Mouse (Mus musculus) hindbrain, embryonic 11.5 days (tissue): ENCODE results near the gene Suds3. TPM values are rescaled to one million over a fixed set of nuclear protein-coding genes. Genes with fewer than 3 reads are reported as not detected.

Source experiments
- ATAC-seq: fragments of 200-750 bp; cut with Nextera tagmentation; 2 replicates; pipeline ENCODE4 v1.8.0; 2017; ENCODE audit warnings: mild to moderate bottlenecking, moderate TSS enrichment, moderate library complexity; ENCODE audit not compliant: low FRiP score
- DNase-seq: peaks from one replicate; pipeline ENCODE4 v3.0.0-alpha.2; 2015; ENCODE audit warnings: low spot score
- H3K27ac ChIP-seq: fragments of 300-500 bp; sonication (generic); 2 replicates; pipeline ENCODE4 v1.5.1; 2014; ENCODE audit warnings: mild to moderate bottlenecking, low read depth, low read length
- H3K27me3 ChIP-seq: fragments of 300-500 bp; sonication (generic); 2 replicates; pipeline ENCODE4 v1.6.1; 2014; ENCODE audit warnings: mild to moderate bottlenecking, low read length, moderate library complexity, mixed read lengths; ENCODE audit not compliant: control insufficient read depth, insufficient read depth
- H3K36me3 ChIP-seq: fragments of 300-500 bp; sonication (generic); 2 replicates; pipeline ENCODE4 v1.6.1; 2014; ENCODE audit warnings: mild to moderate bottlenecking, low read length, moderate library complexity, mixed read lengths; ENCODE audit not compliant: control insufficient read depth, insufficient read depth
- H3K4me1 ChIP-seq: fragments of 300-500 bp; sonication (generic); replicated peaks from 2 replicates; pipeline ENCODE4 v1.6.1; 2014; ENCODE audit warnings: low read length, mixed read lengths; ENCODE audit not compliant: control insufficient read depth, insufficient read depth
- H3K4me2 ChIP-seq: fragments of 300-500 bp; sonication (generic); replicated peaks from 2 replicates; pipeline ENCODE4 v1.6.1; 2014; ENCODE audit warnings: mild to moderate bottlenecking, low read depth, low read length
- H3K4me3 ChIP-seq: fragments of 300-500 bp; sonication (generic); 2 replicates; pipeline ENCODE4 v1.5.1; 2014; ENCODE audit warnings: low read depth, low read length
- H3K9ac ChIP-seq: fragments of 300-500 bp; sonication (generic); 2 replicates; pipeline ENCODE4 v1.6.1; 2014; ENCODE audit warnings: low read depth, low read length
- H3K9me3 ChIP-seq: fragments of 300-500 bp; sonication (generic); 2 replicates; pipeline ENCODE4 v1.6.1; 2016; ENCODE audit warnings: low read length; ENCODE audit not compliant: control insufficient read depth
- WGBS: fragments of 180-500 bp; shearing (Covaris S2); extraction: QIAGEN DNeasy Blood & Tissue Kit; methylation state at CpG from one replicate; pipeline ENCODE4 v1.1.7; 2014; 5-methylcytosine and 5-hydroxymethylcytosine counted together
- polyA plus RNA-seq: library from polyadenylated mRNA; unstranded; fragments of >200 nt; fragmentation: Nextera tagmentation; extraction: Ambion mirVana; gene quantifications from 2 replicates; pipeline ENCODE4 v1.2.1, GENCODE M21; 2014

The Suds3 gene
- polyA plus RNA-seq, 1 experiment from 2014 or later, result 48.0 TPM

GRCm38 (mm10) chr5:117152944-117153343 lies 37.0 kb upstream of the Suds3 start:
- Histone ChIP-seq H3K36me3 (no peaks in the 10 kb centered on the region), H3K4me1 (no peaks in the 10 kb centered on the region), H3K27me3 (no peaks in the 10 kb centered on the region), H3K4me2 (no peak overlapping the region), H3K9me3 (no peaks in the 10 kb centered on the region), H3K9ac (no peak overlapping the region), H3K4me3 (no peak overlapping the region), H3K27ac (no peak overlapping the region)
- ATAC-seq, result no peak
- DNase-seq, result no peak

- H3K9ac ChIP-seq, result no peak overlapping the region
- ATAC-seq (no peak), DNase-seq (no peak)
- H3K4me2 ChIP-seq, result no peak overlapping the region
- no peak overlapping the region for H3K27ac ChIP-seq
- no peaks in the 10 kb centered on the region for H3K27me3 ChIP-seq
- no peaks in the 10 kb centered on the region for H3K36me3 ChIP-seq
- no peak overlapping the region for H3K4me3 ChIP-seq
- H3K9me3 ChIP-seq, result no peaks in the 10 kb centered on the region; the same call in 1 of the 2 replicates
- no peaks in the 10 kb centered on the region for H3K4me1 ChIP-seq
- WGBS, result 92% methylated on average over 5 of the region's 5 CpGs
Measured at GRCm38 (mm10) chr5:117150068-117150467, 34.2 kb upstream of the Suds3 start.

GRCm38 (mm10) chr5:117149054-117149942 lies 33.4 kb upstream of the Suds3 start:
- Histone ChIP-seq H3K4me1 (no peaks in the 10 kb centered on the region), H3K27ac (no peak overlapping the region), H3K4me3 (no peak overlapping the region), H3K36me3 (no peaks in the 10 kb centered on the region), H3K9me3 (no peaks in the 10 kb centered on the region; the same call in 1 of the 2 replicates), H3K27me3 (no peaks in the 10 kb centered on the region), H3K9ac (no peak overlapping the region), H3K4me2 (no peak overlapping the region)
- ATAC-seq (no peak), DNase-seq (no peak)
- 87% methylated on average over 16 of the region's 16 CpGs for WGBS

GRCm38 (mm10) chr5:117147187-117148095 lies 31.5 kb upstream of the Suds3 start:
- no peak for ATAC-seq
- no peak for DNase-seq

GRCm38 (mm10) chr5:117146165-117146564 lies 30.3 kb upstream of the Suds3 start:
- no peaks in the 10 kb centered on the region; the same call in 1 of the 2 replicates for H3K9me3 ChIP-seq
- H3K9ac ChIP-seq, result no peak overlapping the region
- ATAC-seq (no peak), DNase-seq (no peak)
- no peak overlapping the region for H3K4me2 ChIP-seq
- no peak overlapping the region for H3K27ac ChIP-seq
- H3K4me1 ChIP-seq, result no peaks in the 10 kb centered on the region
- H3K36me3 ChIP-seq, result no peaks in the 10 kb centered on the region
- no peaks in the 10 kb centered on the region for H3K27me3 ChIP-seq
- H3K4me3 ChIP-seq, result no peak overlapping the region

More at GRCm38 (mm10) chr5:117147187-117148095, 31.5 kb upstream of the Suds3 start:
- Histone ChIP-seq H3K4me2 (no peak overlapping the region), H3K4me3 (no peak overlapping the region), H3K27ac (no peak overlapping the region), H3K36me3 (no peaks in the 10 kb centered on the region), H3K9me3 (no peaks in the 10 kb centered on the region; the same call in 1 of the 2 replicates), H3K4me1 (no peaks in the 10 kb centered on the region), H3K9ac (no peak overlapping the region), H3K27me3 (no peaks in the 10 kb centered on the region)
- 91% methylated on average over 16 of the region's 16 CpGs for WGBS

GRCm38 (mm10) chr5:117143721-117144135 lies 27.8 kb upstream of the Suds3 start:
- no peaks in the 10 kb centered on the region for H3K27me3 ChIP-seq
- no peaks in the 10 kb centered on the region for H3K4me1 ChIP-seq
- H3K27ac ChIP-seq, result no peak overlapping the region
- H3K9me3 ChIP-seq, result no peaks in the 10 kb centered on the region; the same call in 1 of the 2 replicates
- 62% methylated on average over 9 of the region's 9 CpGs for WGBS
- H3K4me2 ChIP-seq, result no peak overlapping the region
- H3K9ac ChIP-seq, result no peak overlapping the region
- no peak overlapping the region for H3K4me3 ChIP-seq
- peak; percentile 50 for DNase-seq
- H3K36me3 ChIP-seq, result no peaks in the 10 kb centered on the region
- ATAC-seq, result no peak

- Histone ChIP-seq H3K27ac (no peak overlapping the region), H3K27me3 (no peaks in the 10 kb centered on the region), H3K9me3 (no peaks in the 10 kb centered on the region)
Measured at GRCm38 (mm10) chr5:117140374-117140773, 24.5 kb upstream of the Suds3 start.

GRCm38 (mm10) chr5:117139822-117140221 lies 23.9 kb upstream of the Suds3 start:
- H3K9me3 ChIP-seq, result no peaks in the 10 kb centered on the region
- 81% methylated on average over 8 of the region's 8 CpGs for WGBS
- no peak overlapping the region for H3K9ac ChIP-seq
- H3K36me3 ChIP-seq, result no peaks in the 10 kb centered on the region
- no peak for DNase-seq
- H3K27ac ChIP-seq, result no peak overlapping the region
- H3K4me2 ChIP-seq, result no peak overlapping the region
- ATAC-seq, result no peak
- H3K4me1 ChIP-seq, result peaks cover 2% of the 10 kb centered on the region; the same call in 1 of the 2 replicates
- no peak overlapping the region for H3K4me3 ChIP-seq
- H3K27me3 ChIP-seq, result no peaks in the 10 kb centered on the region

More at GRCm38 (mm10) chr5:117140374-117140773, 24.5 kb upstream of the Suds3 start:
- Histone ChIP-seq H3K36me3 (no peaks in the 10 kb centered on the region), H3K9ac (no peak overlapping the region), H3K4me3 (no peak overlapping the region), H3K4me1 (peaks cover 2% of the 10 kb centered on the region; the same call in 1 of the 2 replicates), H3K4me2 (no peak overlapping the region)
- DNase-seq, result no peak
- WGBS, result 73% methylated on average over 7 of the region's 7 CpGs
- no peak for ATAC-seq
